Mouse (Mus musculus) heart, postnatal 36 days (tissue): ENCODE data around the gene Tnfsf8. TPM values are rescaled to one million over a fixed set of nuclear protein-coding genes. Genes with fewer than 3 reads are reported as not detected.

Experiments used
- DNase-seq, 2 experiments: peaks; one replicate each; pipeline ENCODE4 v3.0.0; 2021 to 2022
- intact Hi-C: fragments of 180-260 bp; cut with DNase I; formaldehyde crosslinking; loops from one replicate; pipeline ENCODE4 v1.15.1; 2025
- total RNA-seq, 2 experiments: library from RNA; stranded (reverse); gene quantifications; 2 replicates each; pipeline ENCODE4 v1.2.3; 2021

The Tnfsf8 gene
- not detected for total RNA-seq

GRCm38 (mm10) chr4:63860688-63861540, at the start of gene Tnfsf8:
TSS of gene Tnfsf8 (minus strand) at chr4:63861347.
- intact Hi-C loops, result no loop called here
- no peak for DNase-seq

DNA sequence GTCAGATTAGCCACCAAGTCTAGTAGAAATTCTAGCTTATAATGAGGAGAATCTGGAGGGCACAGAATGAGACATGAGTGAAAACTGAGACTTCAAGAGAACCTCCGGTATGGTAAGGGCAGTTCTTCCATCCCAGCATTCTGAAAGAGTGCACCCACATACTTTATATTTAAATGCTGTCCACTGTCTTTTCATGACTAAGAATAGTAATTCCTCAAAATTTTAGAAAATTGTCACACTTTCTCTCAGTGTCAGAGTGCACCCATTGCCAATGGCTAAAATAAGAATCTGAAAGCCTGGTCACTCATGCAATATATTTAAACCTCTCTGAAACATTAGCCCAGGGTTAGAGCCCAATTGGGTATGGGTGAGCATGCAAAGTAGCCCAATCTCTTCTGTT, 47.4 kb upstream of the Tnfsf8 start:
- intact Hi-C loops, result no loop called here
- no peak for DNase-seq

GRCm38 (mm10) chr4:63907473-63907872, 46.3 kb upstream of the Tnfsf8 start:
- intact Hi-C loops, result no loop called here
- DNase-seq, result no peak

- DNase-seq, result no peak
- intact Hi-C loops, result no loop called here
Observed at GRCm38 (mm10) chr4:63906050-63906449, 44.9 kb upstream of the Tnfsf8 start.

- DNase-seq, result no peak
- intact Hi-C loops, result no loop called here
Observed at GRCm38 (mm10) chr4:63899081-63899523, 38.0 kb upstream of the Tnfsf8 start.

DNA sequence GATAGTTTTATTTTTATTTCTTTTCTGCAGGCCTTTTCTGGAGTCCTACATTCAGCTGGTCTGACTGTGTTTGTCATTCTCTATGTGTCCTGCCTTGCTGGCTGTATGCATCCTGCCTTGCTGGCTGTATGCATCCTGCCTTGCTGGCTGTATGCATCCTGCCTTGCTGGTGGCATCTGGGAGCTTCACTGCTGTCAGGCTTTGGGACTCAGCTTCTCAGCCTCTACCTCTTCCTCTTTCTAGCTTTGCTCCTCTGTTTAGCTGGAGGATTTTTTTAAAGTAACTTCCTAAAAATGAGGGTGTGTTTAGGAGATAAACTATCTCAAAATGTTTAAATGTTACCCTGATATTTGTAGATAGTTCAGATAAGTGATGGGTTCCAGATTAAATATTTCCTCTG, 36.0 kb upstream of the Tnfsf8 start:
- DNase-seq, result no peak
- intact Hi-C loops, result no loop called here

DNA sequence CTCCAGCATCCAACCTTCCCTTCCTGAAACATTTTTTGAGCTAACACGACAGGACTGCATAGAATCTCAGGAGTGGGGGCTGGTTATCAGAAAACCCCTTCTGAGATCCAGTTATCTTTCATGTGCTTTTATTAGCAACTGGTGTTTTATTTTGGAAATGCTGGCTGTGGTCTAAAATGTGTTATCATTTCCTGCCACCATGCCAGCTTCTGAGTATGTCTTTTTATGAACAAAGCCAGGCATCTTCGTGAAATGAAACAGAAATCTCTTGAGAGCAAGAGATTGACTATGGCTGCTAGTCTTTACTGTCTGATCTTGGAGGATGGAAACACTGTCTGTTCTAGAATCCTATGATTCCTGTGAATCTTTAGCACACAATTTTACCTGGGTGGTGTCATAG, 25.0 kb upstream of the Tnfsf8 start:
- DNase-seq, result no peak
- intact Hi-C loops, result no loop called here

DNA sequence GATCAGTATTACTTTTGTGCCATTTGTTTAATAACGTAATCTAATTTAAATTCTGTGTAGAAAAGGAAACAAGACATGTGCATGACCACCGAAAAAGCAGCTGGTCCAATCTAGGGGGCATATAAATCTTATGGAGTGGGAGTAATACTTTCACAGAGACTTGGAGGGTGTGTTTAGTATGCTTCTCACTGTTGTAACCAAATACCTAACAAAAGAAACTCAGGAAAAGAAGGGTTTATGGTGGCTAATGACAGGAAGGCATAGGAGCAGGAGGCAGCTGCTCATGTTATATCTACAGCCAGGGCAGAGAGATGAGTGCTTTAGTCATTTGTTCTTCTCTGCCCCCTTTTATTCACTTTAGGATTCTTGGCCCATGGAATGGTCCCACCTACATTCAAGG, 15.6 kb upstream of the Tnfsf8 start:
- no peak for DNase-seq
- intact Hi-C loops, result no loop called here

DNA sequence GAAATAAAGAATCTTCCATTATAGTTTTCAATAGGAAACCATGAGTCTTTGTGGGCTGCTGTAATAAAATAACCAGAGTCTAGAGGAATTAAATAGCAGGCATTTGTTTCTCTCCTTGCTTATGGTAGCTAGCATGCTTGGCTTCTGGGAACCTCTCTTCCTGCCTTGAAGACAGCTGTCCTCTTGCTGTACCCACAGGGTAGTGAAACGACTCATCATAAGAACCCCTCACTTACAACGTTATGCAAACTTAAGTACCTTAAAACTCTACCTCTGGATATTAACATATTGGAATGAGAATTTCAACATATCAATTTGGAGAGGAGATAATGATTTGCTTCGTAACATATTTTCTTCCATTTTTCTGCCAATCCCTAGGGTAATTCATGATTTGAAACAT, 14.3 kb upstream of the Tnfsf8 start:
- no peak for DNase-seq
- intact Hi-C loops, result no loop called here

DNA sequence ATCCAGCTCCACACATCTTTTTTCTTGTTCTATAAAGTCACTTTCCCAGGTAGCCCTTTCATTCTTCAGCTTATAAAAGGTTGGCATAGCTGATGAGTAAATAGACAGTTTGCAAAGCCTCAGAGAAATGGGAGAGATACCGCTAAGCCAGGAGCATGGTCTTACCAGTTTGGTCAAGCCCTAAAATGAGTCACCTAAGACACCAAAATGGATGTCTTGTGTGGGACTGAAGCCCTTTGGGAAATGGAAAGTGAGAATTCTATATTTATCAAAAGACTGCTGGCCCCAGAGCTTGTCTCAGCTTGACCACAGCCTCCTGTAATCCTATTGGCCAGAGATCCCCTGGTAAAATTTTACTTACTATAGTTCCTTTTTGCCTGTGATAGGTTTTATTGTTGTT, 9.5 kb upstream of the Tnfsf8 start:
- no peak for DNase-seq
- intact Hi-C loops, result no loop called here

DNA sequence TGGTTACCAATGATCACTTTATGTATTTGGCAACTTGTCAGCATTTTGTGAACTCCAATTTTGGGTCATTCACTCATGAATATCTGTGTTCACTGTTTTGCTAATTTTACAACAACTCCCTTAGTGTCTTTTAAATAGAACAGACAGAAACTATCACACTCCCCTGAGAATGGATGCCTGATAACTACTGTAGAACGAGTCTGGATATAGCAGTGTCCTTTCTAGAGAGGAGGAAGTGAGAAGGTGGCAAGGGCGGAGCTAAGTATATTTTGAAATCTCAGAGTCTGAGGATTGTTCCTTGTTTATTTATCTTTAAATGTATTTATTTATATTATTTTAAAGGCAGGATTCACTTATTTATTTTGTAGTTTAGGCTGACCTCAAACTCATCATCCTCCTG, 7.6 kb upstream of the Tnfsf8 start:
- intact Hi-C loops, result no loop called here
- DNase-seq, result no peak

- intact Hi-C loops, result no loop called here
- DNase-seq, result no peak
Observed at GRCm38 (mm10) chr4:63862953-63863352, 1.8 kb upstream of the Tnfsf8 start.

DNA sequence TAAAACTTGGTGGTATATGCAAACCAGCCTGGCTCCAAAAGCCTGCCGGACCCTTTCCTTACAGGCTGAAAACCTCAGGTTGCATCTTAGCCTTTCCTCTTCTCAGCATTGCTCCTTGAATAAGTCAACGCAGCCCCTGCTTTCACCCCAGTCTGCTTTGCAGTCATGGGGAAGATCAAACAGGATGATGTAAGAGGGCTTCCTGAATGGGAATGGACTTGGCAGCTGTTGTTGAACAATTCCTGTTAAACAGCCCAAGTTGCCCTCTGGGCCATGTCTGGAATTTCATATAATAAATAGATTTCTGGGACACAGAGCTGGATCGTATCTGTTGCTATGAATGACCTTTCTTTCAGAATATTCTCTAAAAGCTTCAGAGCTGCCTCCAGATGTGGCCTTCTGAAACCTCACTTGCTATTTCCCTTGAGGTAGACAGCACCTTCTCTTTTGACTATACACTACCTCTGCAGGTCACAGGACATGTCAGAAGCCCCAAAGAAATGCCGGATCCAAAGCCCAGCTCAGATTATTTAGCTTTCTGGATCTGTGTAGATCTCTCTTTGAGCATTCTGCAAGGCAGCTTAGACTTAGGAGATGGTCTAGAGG, 1.0 kb upstream of the Tnfsf8 start:
- intact Hi-C loops, result no loop called here
- DNase-seq, result no peak

DNA sequence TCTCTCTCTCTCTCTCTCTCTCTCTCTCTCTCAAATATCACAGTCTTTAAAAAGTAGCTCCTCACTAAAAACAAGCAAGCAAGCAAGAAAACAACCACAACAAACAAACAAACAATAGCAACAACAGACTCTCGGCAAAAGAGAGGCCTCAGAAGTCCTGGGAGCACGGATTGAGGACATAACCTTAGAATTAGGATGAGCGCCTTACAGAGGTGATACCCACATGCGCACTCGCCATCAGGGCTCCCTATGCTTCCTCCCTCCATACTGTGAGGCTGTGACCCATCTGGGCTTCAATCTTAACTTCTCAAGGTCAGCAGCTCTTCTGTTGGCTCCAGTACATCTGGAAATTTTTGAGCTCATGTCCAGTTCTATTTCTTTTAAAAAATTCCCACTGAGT, 911 bp downstream of the Tnfsf8 start:
- intact Hi-C loops, result no loop called here
- no peak for DNase-seq

GRCm38 (mm10) chr4:63859785-63860203, 1.4 kb downstream of the Tnfsf8 start:
- intact Hi-C loops, result no loop called here
- no peak for DNase-seq

GRCm38 (mm10) chr4:63858646-63859224, 2.4 kb downstream of the Tnfsf8 start:
- intact Hi-C loops, result no loop called here
- DNase-seq, result no peak

DNA sequence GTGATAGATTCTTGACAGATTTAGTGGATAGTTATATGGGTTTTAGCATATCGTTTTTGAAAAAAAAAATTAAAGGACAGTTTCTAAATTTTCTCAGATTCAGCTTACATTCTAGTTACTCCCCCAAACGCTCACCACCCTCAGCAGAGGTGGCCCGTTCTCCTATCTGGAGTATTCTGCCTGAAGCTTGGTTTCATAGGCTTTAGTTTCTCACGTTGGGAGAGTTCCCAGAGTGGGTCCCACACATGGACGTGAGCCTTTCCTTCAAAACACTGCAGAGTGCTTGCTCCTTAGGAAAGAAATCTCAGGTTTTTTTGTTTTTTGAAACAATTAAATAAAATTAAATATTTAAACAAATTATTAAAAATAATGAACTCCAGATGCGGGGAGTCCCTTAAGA, 4.4 kb downstream of the Tnfsf8 start:
- no peak for DNase-seq
- intact Hi-C loops, result no loop called here

- intact Hi-C loops, result no loop called here
- DNase-seq, result no peak
Observed at GRCm38 (mm10) chr4:63853782-63854386, 7.3 kb downstream of the Tnfsf8 start.

- DNase-seq, result no peak
- intact Hi-C loops, result no loop called here
Observed at GRCm38 (mm10) chr4:63850082-63850481, 11.1 kb downstream of the Tnfsf8 start.

GRCm38 (mm10) chr4:63846881-63847597, 14.1 kb downstream of the Tnfsf8 start:
- intact Hi-C loops, result loop anchor here (10.0 kb wide), 1 partner anchor 472 kb away; no protein-coding TSS in a partner anchor
- DNase-seq, result no peak

- intact Hi-C loops, result loop anchor here (2.0 to 10.0 kb wide), 2 partner anchors 337 to 471 kb away; no protein-coding TSS in a partner anchor
- no peak for DNase-seq
Observed at GRCm38 (mm10) chr4:63845760-63846159, 15.4 kb downstream of the Tnfsf8 start.
